Mouse (Mus musculus) liver, embryonic 11.5 days (tissue): ENCODE measurements around the gene Speer4c. TPM values are rescaled to one million over a fixed set of nuclear protein-coding genes. Genes with fewer than 3 reads are reported as not detected.
"Not testable (repeated sequence)": the region's sequence is repeated elsewhere in the genome, so short reads cannot be mapped to it uniquely, and the experiment has no call there.

ENCODE experiments used
- ATAC-seq: fragments of 200-750 bp; cut with Nextera tagmentation; replicated peaks from 2 replicates; pipeline ENCODE4 v1.8.0; 2017; ENCODE audit warnings: moderate number of reproducible peaks, mild to moderate bottlenecking, moderate TSS enrichment, moderate library complexity; ENCODE audit not compliant: low FRiP score
- DNase-seq: peaks from one replicate; pipeline ENCODE4 v3.0.0-alpha.2; 2017; ENCODE audit warnings: low spot score
- H3K27ac ChIP-seq: fragments of 300-500 bp; sonication (generic); 2 replicates; pipeline ENCODE4 v1.5.1; 2014; ENCODE audit warnings: mild to moderate bottlenecking, low read depth, low read length, control low read depth
- H3K27me3 ChIP-seq: fragments of 300-500 bp; sonication (generic); replicated peaks from 2 replicates; pipeline ENCODE4 v1.6.1; 2014; ENCODE audit warnings: low read length, mixed read lengths; ENCODE audit not compliant: control insufficient read depth, insufficient read depth
- H3K36me3 ChIP-seq: fragments of 300-500 bp; sonication (generic); 2 replicates; pipeline ENCODE4 v1.6.1; 2014; ENCODE audit warnings: mild to moderate bottlenecking, low read length, moderate library complexity, mixed read lengths; ENCODE audit not compliant: control insufficient read depth, insufficient read depth
- H3K4me1 ChIP-seq: fragments of 300-500 bp; sonication (generic); replicated peaks from 2 replicates; pipeline ENCODE4 v1.6.1; 2014; ENCODE audit warnings: low read length, mixed read lengths; ENCODE audit not compliant: control insufficient read depth, insufficient read depth
- H3K4me2 ChIP-seq: fragments of 300-500 bp; sonication (generic); 2 replicates; pipeline ENCODE4 v1.6.1; 2014; ENCODE audit warnings: mild to moderate bottlenecking, control low read depth, moderate library complexity
- H3K4me3 ChIP-seq: fragments of 300-500 bp; sonication (generic); 2 replicates; pipeline ENCODE4 v1.5.1; 2014; ENCODE audit warnings: low read depth, low read length, control low read depth
- H3K9ac ChIP-seq: fragments of 300-500 bp; sonication (generic); 2 replicates; pipeline ENCODE4 v1.6.1; 2014; ENCODE audit warnings: low read depth, low read length, control low read depth
- H3K9me3 ChIP-seq: fragments of 300-500 bp; sonication (generic); 2 replicates; pipeline ENCODE4 v1.6.1; 2016; ENCODE audit warnings: low read length, inconsistent platforms, mixed read lengths; ENCODE audit not compliant: control insufficient read depth
- WGBS: fragments of 180-500 bp; shearing (Covaris S2); extraction: QIAGEN DNeasy Blood & Tissue Kit; methylation state at CpG from one replicate; pipeline ENCODE4 v1.1.7; 2014; 5-methylcytosine and 5-hydroxymethylcytosine counted together
- polyA plus RNA-seq: library from polyadenylated mRNA; unstranded; fragments of >200 nt; fragmentation: Nextera tagmentation; extraction: Ambion mirVana; gene quantifications from 2 replicates; pipeline ENCODE4 v1.2.1, GENCODE M21; 2014

Speer4c gene
- polyA plus RNA-seq: not detected in 2 replicates

DNA sequence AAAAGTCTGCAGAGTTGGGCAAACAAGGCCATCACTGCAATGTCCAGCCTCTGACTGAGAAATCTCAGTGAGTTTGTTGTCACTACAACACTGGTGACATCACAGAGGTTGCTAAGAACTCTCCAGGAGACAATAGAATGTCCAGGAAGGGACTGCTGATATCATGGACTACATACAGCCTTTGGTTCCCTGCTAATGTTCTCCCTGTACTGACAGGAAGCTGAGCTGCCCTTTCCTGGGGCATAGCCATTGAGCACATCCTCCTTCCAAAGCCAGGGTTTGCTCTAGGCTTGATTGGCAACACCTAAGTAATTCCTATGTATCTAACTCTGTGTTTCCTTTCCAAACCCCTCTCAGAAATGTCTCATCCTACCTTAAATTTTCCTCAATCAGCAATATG, at the start of gene Speer4c:
Gene Speer4c, minus strand, starts transcription at position 101 of the 400 bp plus-strand sequence.
- H3K4me1 ChIP-seq, H3K9ac ChIP-seq, H3K36me3 ChIP-seq, H3K27me3 ChIP-seq, DNase-seq, H3K27ac ChIP-seq, H3K4me3 ChIP-seq, H3K9me3 ChIP-seq, ATAC-seq, H3K4me2 ChIP-seq: not testable (repeated sequence)

DNA sequence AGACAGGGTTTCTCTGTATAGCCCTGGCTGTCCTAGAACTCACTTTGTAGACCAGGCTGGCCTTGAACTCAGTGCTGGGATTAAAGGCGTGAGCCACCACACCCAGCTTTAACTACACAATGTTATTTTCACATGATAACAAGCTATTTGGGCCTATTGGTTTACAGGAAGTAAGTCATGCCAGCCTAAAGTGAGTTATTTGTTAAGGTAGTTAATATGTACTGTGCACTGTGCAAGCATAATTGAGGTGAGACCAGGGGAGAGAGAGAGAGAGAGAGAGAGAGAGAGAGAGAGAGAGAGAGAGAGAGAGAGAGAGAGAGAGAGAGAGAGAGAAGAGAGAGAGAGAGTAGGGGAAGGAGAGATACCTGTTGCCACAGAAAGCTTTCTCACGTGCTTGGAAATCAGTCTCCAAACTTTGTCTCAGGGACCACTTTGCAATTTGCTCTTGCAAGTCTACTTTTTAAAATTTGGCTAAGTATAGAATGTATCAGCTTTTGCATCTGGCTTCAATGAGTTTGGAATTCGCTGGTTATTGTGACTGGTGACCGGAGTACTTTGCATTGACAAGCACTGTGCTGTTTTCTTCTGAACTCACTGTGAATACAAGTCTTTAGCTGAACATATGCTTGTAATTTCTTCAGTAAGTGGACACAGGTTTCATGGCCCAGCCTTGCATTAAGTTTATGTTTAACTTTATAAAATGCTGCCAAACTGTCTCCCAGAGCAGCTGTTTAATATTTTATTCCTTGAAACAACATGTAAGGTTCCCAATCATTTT, 33.6 kb upstream of the Speer4c start:
- ATAC-seq (no peak), DNase-seq (no peak)
- Histone ChIP-seq H3K36me3 (no peaks in the 10 kb centered on the region), H3K27ac (no peak overlapping the region), H3K4me2 (no peak overlapping the region), H3K4me1 (no peaks in the 10 kb centered on the region), H3K9ac (no peak overlapping the region), H3K9me3 (no peaks in the 10 kb centered on the region), H3K4me3 (no peak overlapping the region), H3K27me3 (no peaks in the 10 kb centered on the region)
- 68% methylated on average over 4 of the region's 4 CpGs for WGBS

DNA sequence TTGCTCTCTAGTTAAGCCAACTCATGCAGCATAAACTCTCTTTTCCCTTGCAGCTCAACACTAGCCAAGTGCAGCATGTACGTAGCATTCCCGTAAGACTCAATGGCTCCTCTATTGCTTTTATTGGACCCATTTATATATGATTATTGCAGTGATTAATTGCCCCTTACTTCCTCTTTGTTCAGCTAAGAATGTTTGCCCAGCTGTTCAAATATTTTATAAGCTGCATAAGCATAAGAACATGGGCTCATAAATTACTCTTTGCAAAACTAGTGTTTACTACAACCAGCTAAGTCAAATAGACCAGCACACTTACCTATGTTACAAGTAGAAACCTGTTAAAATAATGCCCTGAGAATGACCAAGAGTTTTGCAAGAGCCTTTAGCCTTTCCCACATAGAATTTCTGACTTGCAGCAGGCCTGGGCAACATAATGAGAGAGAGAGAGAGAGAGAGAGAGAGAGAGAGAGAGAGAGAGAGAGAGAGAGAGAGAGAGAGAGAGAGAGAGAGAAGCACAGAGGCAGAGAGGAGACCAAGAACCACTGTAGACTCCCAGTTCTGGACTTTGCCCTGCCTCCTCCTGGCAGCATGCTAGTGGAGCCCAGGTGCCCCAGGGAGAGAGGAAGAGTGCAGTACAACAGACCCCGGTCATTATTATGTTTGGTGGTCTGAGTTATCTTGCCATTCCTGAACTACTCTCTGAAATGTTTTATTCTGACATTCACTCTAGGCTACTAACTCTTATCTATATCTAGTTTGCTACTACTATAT, 20.2 kb upstream of the Speer4c start:
- H3K27ac ChIP-seq: no peak overlapping the region
- H3K27me3 ChIP-seq: no peaks in the 10 kb centered on the region
- no peak overlapping the region for H3K9ac ChIP-seq
- no peaks in the 10 kb centered on the region for H3K36me3 ChIP-seq
- no peak for DNase-seq
- no peaks in the 10 kb centered on the region for H3K4me1 ChIP-seq
- H3K4me3 ChIP-seq: no peak overlapping the region
- 85% methylated on average over 3 of the region's 3 CpGs for WGBS
- H3K4me2 ChIP-seq: no peak overlapping the region
- no peak for ATAC-seq
- H3K9me3 ChIP-seq: no peaks in the 10 kb centered on the region

- H3K36me3 ChIP-seq, ATAC-seq, H3K27ac ChIP-seq, DNase-seq, H3K4me2 ChIP-seq, H3K4me1 ChIP-seq, H3K9ac ChIP-seq, H3K4me3 ChIP-seq, H3K27me3 ChIP-seq, H3K9me3 ChIP-seq: not testable (repeated sequence)
- WGBS: 20% methylated on average over 5 of the region's 5 CpGs
These were observed 11.2 kb downstream of the Speer4c start for GRCm38 (mm10) chr5:15702891-15703290.

DNA sequence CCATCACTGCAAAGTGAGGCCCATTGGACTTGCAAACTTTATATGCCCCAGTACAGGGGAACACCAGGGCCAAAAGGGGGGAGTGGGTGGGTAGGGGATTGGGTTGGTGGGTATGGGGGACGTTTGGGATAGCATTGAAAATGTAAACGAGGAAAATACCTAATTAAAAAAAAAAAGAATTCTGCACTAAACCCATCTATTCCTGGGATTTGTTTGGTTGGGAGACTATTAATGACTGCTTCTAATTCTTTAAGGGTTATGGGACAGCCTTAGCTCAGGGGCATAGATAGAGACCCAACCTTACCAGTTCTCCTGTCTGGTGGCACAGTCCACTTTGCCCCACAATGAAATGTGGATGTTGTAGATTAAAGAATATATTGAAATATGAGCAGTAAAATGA, 16.4 kb downstream of the Speer4c start:
- H3K9ac ChIP-seq, H3K9me3 ChIP-seq, H3K27me3 ChIP-seq, H3K4me3 ChIP-seq, ATAC-seq, H3K4me1 ChIP-seq, H3K4me2 ChIP-seq, H3K27ac ChIP-seq, DNase-seq, H3K36me3 ChIP-seq: not testable (repeated sequence)
- WGBS: 27% methylated on average over 2 of the region's 2 CpGs

- not testable (repeated sequence) for ATAC-seq, DNase-seq, H3K4me3 ChIP-seq, H3K27ac ChIP-seq, H3K9ac ChIP-seq, H3K36me3 ChIP-seq, H3K4me1 ChIP-seq, H3K9me3 ChIP-seq, H3K27me3 ChIP-seq, H3K4me2 ChIP-seq
- 73% methylated on average over 4 of the region's 4 CpGs for WGBS
These were observed 22.2 kb downstream of the Speer4c start for GRCm38 (mm10) chr5:15691849-15692248.

GRCm38 (mm10) chr5:15690822-15691221, 23.2 kb downstream of the Speer4c start:
- ATAC-seq, H3K36me3 ChIP-seq, H3K9ac ChIP-seq, H3K27me3 ChIP-seq, H3K4me2 ChIP-seq, H3K27ac ChIP-seq, H3K4me1 ChIP-seq, H3K4me3 ChIP-seq, H3K9me3 ChIP-seq: not testable (repeated sequence)
- peak; percentile 30 for DNase-seq
- WGBS: 75% methylated on average over 4 of the region's 4 CpGs

DNA sequence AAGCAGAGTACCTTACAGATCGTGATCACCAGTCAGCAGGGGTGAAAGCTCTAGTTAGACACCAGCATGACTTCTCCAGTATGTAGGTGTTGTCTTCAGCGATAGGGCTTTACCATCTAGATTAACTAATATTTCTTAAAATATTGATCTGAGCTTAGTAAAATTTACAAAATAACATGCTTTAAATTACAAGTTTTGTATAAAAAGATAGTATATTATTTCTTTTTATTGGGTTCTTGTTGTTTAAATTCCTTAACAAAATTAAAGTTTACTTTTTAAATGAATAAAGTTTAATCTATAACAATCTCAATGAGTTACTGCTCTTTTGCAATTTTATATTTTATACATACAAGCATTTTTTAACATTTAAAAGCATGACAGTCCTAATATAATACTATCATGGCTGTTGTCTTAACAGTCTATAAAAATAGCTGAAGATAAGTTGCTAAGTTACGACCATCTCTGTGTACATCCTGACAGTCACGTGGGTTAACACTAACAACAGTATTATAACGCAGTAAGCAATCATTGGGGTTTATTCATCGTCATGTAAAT, 24.3 kb downstream of the Speer4c start:
- not testable (repeated sequence) for H3K27ac ChIP-seq, H3K4me2 ChIP-seq, DNase-seq, H3K9me3 ChIP-seq, H3K27me3 ChIP-seq, H3K36me3 ChIP-seq, H3K4me1 ChIP-seq, H3K9ac ChIP-seq, H3K4me3 ChIP-seq
- WGBS: 64% methylated on average over 6 of the region's 6 CpGs
- peak; percentile 81 for ATAC-seq
